Mouse (Mus musculus) ES-Bruce4 (cell line): ENCODE data around the gene Pla2g5.

Experiments used
- EP300 ChIP-seq: IDR thresholded peaks from 2 replicates; pipeline ENCODE4 v1.6.1; 2011; ENCODE audit warnings: low read depth, low read length; ENCODE audit not compliant: insufficient read depth
- POLR2A ChIP-seq: IDR thresholded peaks from one replicate; pipeline ENCODE4 v1.8.1; 2011; ENCODE audit warnings: low read length; ENCODE audit not compliant: insufficient read depth

- no peak for TF ChIP-seq EP300
- TF ChIP-seq POLR2A = no peak
These were observed 26.4 kb upstream of the Pla2g5 start for GRCm38 (mm10) chr4:138889635-138890034.
